Mouse (Mus musculus): ENCODE data around the gene Gm20219. TPM values are rescaled to one million over a fixed set of nuclear protein-coding genes. Genes with fewer than 3 reads are reported as not detected.
A peak's percentile ranks its signal among the peaks of the same experiment; 100 is the strongest.

Gene Gm20219
- polyA plus RNA-seq, 1 experiment from 2014 or later: 0.23 TPM

DNA sequence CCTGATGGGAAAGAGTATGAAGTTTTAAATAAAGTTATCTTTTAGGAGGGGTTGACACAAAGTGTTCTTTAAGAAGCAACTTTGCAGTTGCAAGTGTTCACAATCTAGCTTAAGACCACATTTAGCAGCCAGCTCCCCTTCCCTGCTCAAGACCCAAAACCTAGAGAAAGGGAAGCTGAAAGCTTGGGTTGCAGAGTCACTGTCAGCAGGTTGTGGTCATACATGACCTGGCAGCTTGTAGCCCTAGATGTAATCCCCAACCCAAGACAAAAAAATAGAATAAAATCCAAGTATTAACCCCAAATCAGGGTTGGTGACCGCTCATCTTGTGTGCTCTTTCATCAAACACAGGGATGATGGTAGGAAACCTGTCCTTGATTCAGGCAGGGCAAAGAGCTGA, 28.9 kb upstream of the Gm20219 start:
- Histone ChIP-seq H3K4me2 (peak overlapping the region; percentile 74), H3K36me3 (peaks cover 47% of the 10 kb centered on the region), H3K27ac (peak overlapping the region; percentile 97), H3K9ac (peak overlapping the region; percentile 96), H3K27me3 (no peaks in the 10 kb centered on the region), H3K9me3 (replicated peaks) (no peaks in the 10 kb centered on the region), H3K4me1 (replicated peaks) (peaks cover 46% of the 10 kb centered on the region), H3K4me3 (peak overlapping the region; percentile 93)
- 81% methylated on average over 1 of the region's 1 CpGs for WGBS
- ATAC-seq (replicated peaks; ENCODE audit: insufficient number of reproducible peaks, insufficient read depth, low FRiP score, low read depth): no peak

DNA sequence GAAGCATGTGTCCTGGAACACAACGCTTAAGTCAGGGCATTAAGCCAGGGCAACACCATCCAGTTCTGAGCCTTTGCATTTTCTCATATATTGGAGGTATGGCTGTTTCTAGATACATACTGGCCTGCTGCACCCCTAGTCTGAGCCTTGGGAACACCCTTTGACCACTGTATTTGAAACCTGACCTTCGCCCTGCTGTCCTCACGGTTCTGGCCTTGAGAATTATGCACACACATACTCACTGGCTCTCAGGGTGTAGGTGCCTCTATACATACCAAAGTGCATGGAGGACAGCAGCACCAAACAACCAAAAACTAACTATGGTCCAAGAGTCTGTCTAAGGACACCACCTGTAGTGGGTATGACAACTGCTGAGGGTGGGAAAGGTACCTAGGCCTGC, 18.8 kb upstream of the Gm20219 start:
- WGBS: 83% methylated on average over 3 of the region's 3 CpGs
- ATAC-seq (replicated peaks; ENCODE audit: insufficient number of reproducible peaks, insufficient read depth, low FRiP score, low read depth): no peak
- Histone ChIP-seq H3K36me3 (peaks cover 88% of the 10 kb centered on the region), H3K4me3 (no peak overlapping the region), H3K4me1 (replicated peaks) (0 out of 2 replicates have a peak, but pooled peaks cover 4% of the 10 kb centered on the region), H3K27me3 (no peaks in the 10 kb centered on the region), H3K4me2 (no peak overlapping the region), H3K27ac (no peak overlapping the region), H3K9ac (no peak overlapping the region), H3K9me3 (replicated peaks) (no peaks in the 10 kb centered on the region)

DNA sequence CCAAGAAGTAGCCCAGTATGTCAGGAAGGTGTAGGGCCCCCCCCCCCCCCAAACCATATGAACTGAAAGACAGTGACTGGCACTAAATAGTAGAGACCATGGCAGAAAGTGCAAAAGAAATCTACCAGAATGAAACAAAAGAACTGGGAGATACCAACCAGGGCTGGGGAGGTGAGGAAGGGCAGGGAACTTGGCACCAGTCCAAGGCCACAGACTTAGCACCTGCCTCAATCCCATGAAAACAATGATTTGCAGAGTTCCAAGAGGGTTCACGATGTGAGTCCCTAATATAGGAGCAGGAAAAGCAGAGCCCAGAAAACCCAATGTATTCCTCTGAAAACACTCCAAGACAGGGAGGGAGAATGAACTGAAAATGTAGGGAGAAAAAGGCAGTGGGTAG, 18.0 kb upstream of the Gm20219 start:
- Histone ChIP-seq H3K9me3 (replicated peaks) (no peaks in the 10 kb centered on the region), H3K27me3 (no peaks in the 10 kb centered on the region), H3K36me3 (peaks cover 88% of the 10 kb centered on the region), H3K9ac (no peak overlapping the region), H3K4me1 (replicated peaks) (0 out of 2 replicates have a peak, but pooled peaks cover 4% of the 10 kb centered on the region), H3K4me2 (no peak overlapping the region), H3K27ac (no peak overlapping the region), H3K4me3 (no peak overlapping the region)
- no peak for ATAC-seq (replicated peaks; ENCODE audit: insufficient number of reproducible peaks, insufficient read depth, low FRiP score, low read depth)
- WGBS: 34% methylated on average over 1 of the region's 1 CpGs

GRCm38 (mm10) chr17:56570287-56570686, 16.1 kb upstream of the Gm20219 start:
- Histone ChIP-seq H3K4me2 (no peak overlapping the region), H3K4me3 (no peak overlapping the region), H3K9me3 (replicated peaks) (no peaks in the 10 kb centered on the region), H3K36me3 (peaks cover 94% of the 10 kb centered on the region), H3K4me1 (replicated peaks) (0 out of 2 replicates have a peak, but pooled peaks cover 4% of the 10 kb centered on the region), H3K9ac (no peak overlapping the region), H3K27me3 (no peaks in the 10 kb centered on the region), H3K27ac (no peak overlapping the region)
- 84% methylated on average over 4 of the region's 4 CpGs for WGBS
- ATAC-seq (replicated peaks; ENCODE audit: insufficient number of reproducible peaks, insufficient read depth, low FRiP score, low read depth): no peak

GRCm38 (mm10) chr17:56567370-56567769, 13.2 kb upstream of the Gm20219 start:
- 0 out of 2 replicates have a peak, but pooled peaks cover 2% of the 10 kb centered on the region for H3K4me1 ChIP-seq (replicated peaks)
- no peaks in the 10 kb centered on the region for H3K27me3 ChIP-seq
- no peak overlapping the region for H3K9ac ChIP-seq
- WGBS: 83% methylated on average over 4 of the region's 4 CpGs
- no peaks in the 10 kb centered on the region for H3K9me3 ChIP-seq (replicated peaks)
- H3K36me3 ChIP-seq: peaks cover 96% of the 10 kb centered on the region
- H3K27ac ChIP-seq: no peak overlapping the region
- H3K4me2 ChIP-seq: no peak overlapping the region
- H3K4me3 ChIP-seq: no peak overlapping the region
- ATAC-seq (replicated peaks; ENCODE audit: insufficient number of reproducible peaks, insufficient read depth, low FRiP score, low read depth): no peak

GRCm38 (mm10) chr17:56566918-56567317, 12.7 kb upstream of the Gm20219 start:
- 89% methylated on average over 5 of the region's 5 CpGs for WGBS
- Histone ChIP-seq H3K4me2 (no peak overlapping the region), H3K9me3 (replicated peaks) (no peaks in the 10 kb centered on the region), H3K4me3 (no peak overlapping the region), H3K9ac (no peak overlapping the region), H3K4me1 (replicated peaks) (no peaks in the 10 kb centered on the region), H3K36me3 (peaks cover 96% of the 10 kb centered on the region), H3K27me3 (no peaks in the 10 kb centered on the region), H3K27ac (no peak overlapping the region)
- ATAC-seq (replicated peaks; ENCODE audit: insufficient number of reproducible peaks, insufficient read depth, low FRiP score, low read depth): no peak

DNA sequence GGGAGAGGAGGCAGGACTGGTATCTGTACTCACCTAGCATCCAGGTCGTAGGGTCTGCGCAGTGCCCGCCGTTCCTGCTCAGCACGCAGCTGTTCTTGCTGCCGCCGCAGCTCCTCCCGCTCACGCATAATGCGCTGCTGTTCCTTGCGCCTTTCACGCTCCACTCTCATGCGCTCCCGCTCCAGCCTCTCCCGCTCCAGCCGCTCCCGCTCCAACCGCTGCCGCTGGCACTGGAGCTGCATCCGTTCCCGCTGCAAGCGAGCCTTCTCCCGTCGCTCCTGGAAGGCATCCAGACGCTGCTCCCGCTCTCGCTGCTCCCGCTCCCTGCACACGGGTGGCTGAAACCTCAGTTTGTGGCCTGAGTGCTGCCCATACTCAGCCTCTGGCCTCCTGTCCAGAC, 12.1 kb upstream of the Gm20219 start:
- Histone ChIP-seq H3K4me1 (replicated peaks) (no peaks in the 10 kb centered on the region), H3K9me3 (replicated peaks) (no peaks in the 10 kb centered on the region), H3K27ac (no peak overlapping the region), H3K9ac (no peak overlapping the region), H3K4me3 (no peak overlapping the region), H3K36me3 (peaks cover 96% of the 10 kb centered on the region), H3K27me3 (no peaks in the 10 kb centered on the region), H3K4me2 (no peak overlapping the region)
- 88% methylated on average over 29 of the region's 29 CpGs for WGBS
- ATAC-seq (replicated peaks; ENCODE audit: insufficient number of reproducible peaks, insufficient read depth, low FRiP score, low read depth): no peak

GRCm38 (mm10) chr17:56561866-56562265, 7.7 kb upstream of the Gm20219 start:
- no peak overlapping the region for H3K4me2 ChIP-seq
- H3K4me3 ChIP-seq: no peak overlapping the region
- 84% methylated on average over 2 of the region's 2 CpGs for WGBS
- H3K27me3 ChIP-seq: no peaks in the 10 kb centered on the region
- H3K27ac ChIP-seq: no peak overlapping the region
- peaks cover 61% of the 10 kb centered on the region for H3K36me3 ChIP-seq
- no peaks in the 10 kb centered on the region for H3K9me3 ChIP-seq (replicated peaks)
- no peak overlapping the region for H3K9ac ChIP-seq
- no peaks in the 10 kb centered on the region for H3K4me1 ChIP-seq (replicated peaks)
- no peak for ATAC-seq (replicated peaks; ENCODE audit: insufficient number of reproducible peaks, insufficient read depth, low FRiP score, low read depth)

DNA sequence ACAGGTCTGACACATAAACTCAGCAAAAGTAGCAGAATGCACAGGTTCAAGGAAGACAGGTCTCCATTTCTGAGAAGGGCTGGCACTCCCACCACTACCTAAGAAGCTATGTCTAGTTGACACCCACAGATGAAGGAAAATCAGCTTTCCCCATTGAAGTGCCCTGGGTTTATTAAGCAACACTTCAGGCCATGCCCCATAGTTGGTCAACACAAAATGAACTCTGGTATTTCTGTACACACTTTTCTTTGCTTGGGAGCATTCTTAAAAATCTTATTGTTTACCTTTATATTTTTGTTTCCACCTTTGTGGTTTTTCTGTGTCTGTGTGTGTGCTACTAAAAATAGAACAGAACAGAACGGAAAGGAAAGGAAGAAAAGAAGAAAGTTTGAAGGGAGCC, 5.9 kb upstream of the Gm20219 start:
- Histone ChIP-seq H3K4me3 (no peak overlapping the region), H3K4me1 (replicated peaks) (no peaks in the 10 kb centered on the region), H3K9ac (no peak overlapping the region), H3K27ac (no peak overlapping the region), H3K27me3 (no peaks in the 10 kb centered on the region), H3K4me2 (no peak overlapping the region), H3K36me3 (peaks cover 43% of the 10 kb centered on the region), H3K9me3 (replicated peaks) (no peaks in the 10 kb centered on the region)
- no peak for ATAC-seq (replicated peaks; ENCODE audit: insufficient number of reproducible peaks, insufficient read depth, low FRiP score, low read depth)
- 36% methylated on average over 1 of the region's 1 CpGs for WGBS

DNA sequence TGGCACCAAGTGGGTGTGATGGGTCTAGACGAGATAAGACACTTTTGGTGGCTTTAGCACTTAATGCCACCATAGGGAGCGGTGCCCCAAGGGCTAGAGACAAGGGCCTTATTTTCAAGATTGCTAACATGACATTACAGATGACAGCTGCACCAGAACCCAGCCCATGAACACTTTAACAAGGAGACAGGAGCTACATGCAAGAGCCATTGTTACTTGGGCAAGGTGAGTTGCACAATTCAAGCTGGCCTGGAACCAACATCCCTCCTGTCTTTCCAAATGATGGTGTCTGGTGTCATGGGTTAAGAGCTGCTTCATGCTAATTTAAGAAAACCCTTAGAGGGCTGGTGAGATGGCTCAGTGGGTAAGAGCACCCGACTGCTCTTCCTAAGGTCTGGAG, 5.2 kb upstream of the Gm20219 start:
- Histone ChIP-seq H3K27ac (no peak overlapping the region), H3K9me3 (replicated peaks) (no peaks in the 10 kb centered on the region), H3K27me3 (no peaks in the 10 kb centered on the region), H3K36me3 (peaks cover 36% of the 10 kb centered on the region), H3K4me1 (replicated peaks) (no peaks in the 10 kb centered on the region), H3K4me2 (no peak overlapping the region), H3K9ac (no peak overlapping the region), H3K4me3 (no peak overlapping the region)
- ATAC-seq (replicated peaks; ENCODE audit: insufficient number of reproducible peaks, insufficient read depth, low FRiP score, low read depth): no peak
- 57% methylated on average over 3 of the region's 3 CpGs for WGBS

GRCm38 (mm10) chr17:56558448-56558847, 4.3 kb upstream of the Gm20219 start:
- Histone ChIP-seq H3K4me3 (no peak overlapping the region), H3K36me3 (peaks cover 27% of the 10 kb centered on the region), H3K4me2 (no peak overlapping the region), H3K27ac (no peak overlapping the region), H3K27me3 (no peaks in the 10 kb centered on the region), H3K9ac (no peak overlapping the region), H3K9me3 (replicated peaks) (no peaks in the 10 kb centered on the region), H3K4me1 (replicated peaks) (no peaks in the 10 kb centered on the region)
- ATAC-seq (replicated peaks; ENCODE audit: insufficient number of reproducible peaks, insufficient read depth, low FRiP score, low read depth): peak; percentile 43; the same call in 1 of the 2 replicates
- WGBS: 34% methylated on average over 3 of the region's 3 CpGs

GRCm38 (mm10) chr17:56552781-56553363, 1.3 kb downstream of the Gm20219 start:
- Histone ChIP-seq H3K27ac (no peak overlapping the region), H3K4me3 (no peak overlapping the region), H3K36me3 (no peaks in the 10 kb centered on the region), H3K4me2 (no peak overlapping the region), H3K4me1 (replicated peaks) (no peaks in the 10 kb centered on the region), H3K9ac (no peak overlapping the region), H3K27me3 (no peaks in the 10 kb centered on the region), H3K9me3 (replicated peaks) (no peaks in the 10 kb centered on the region)
- WGBS: 52% methylated on average over 5 of the region's 5 CpGs
- ATAC-seq (replicated peaks; ENCODE audit: insufficient number of reproducible peaks, insufficient read depth, low FRiP score, low read depth): no peak

Measured in heart, embryonic 15.5 days (tissue).